Mouse (Mus musculus): Measurements from ENCODE around the gene Ghrl. TPM values are rescaled to one million over a fixed set of nuclear protein-coding genes. Genes with fewer than 3 reads are reported as not detected.
A peak's percentile ranks its signal among the peaks of the same experiment; 100 is the strongest.
"Not testable (repeated sequence)": the region's sequence is repeated elsewhere in the genome, so short reads cannot be mapped to it uniquely, and the experiment has no call there.

Gene Ghrl
- not detected for total RNA-seq (2021)
- long read RNA-seq, experiment 1, partial matches to known transcripts = 0 of 1 reads
- long read RNA-seq, experiment 1, other reads (novel, unspliced or antisense) = 1 of 1 reads
- long read RNA-seq, experiment 2 = 0 reads

GRCm38 (mm10) chr6:113719878-113720277, at the start of gene Ghrl:
Gene Ghrl, minus strand, starts transcription at chr6:113719880.
- no peak for DNase-seq

- no peak for DNase-seq
These were observed 49.1 kb upstream of the Ghrl start for GRCm38 (mm10) chr6:113768804-113769203.

GRCm38 (mm10) chr6:113761644-113762043, 42.0 kb upstream of the Ghrl start:
- peak; percentile 62 for DNase-seq

- DNase-seq = no peak
These were observed 29.5 kb upstream of the Ghrl start for GRCm38 (mm10) chr6:113749119-113749685.

- DNase-seq = no peak
These were observed 28.7 kb upstream of the Ghrl start for GRCm38 (mm10) chr6:113748351-113748750.

GRCm38 (mm10) chr6:113747284-113747683, 27.6 kb upstream of the Ghrl start:
- no peak for DNase-seq

- no peak for DNase-seq
These were observed 25.4 kb upstream of the Ghrl start for GRCm38 (mm10) chr6:113745117-113745516.

GRCm38 (mm10) chr6:113743111-113743510, 23.4 kb upstream of the Ghrl start:
- no peak for DNase-seq

GRCm38 (mm10) chr6:113742321-113742720, 22.6 kb upstream of the Ghrl start:
- DNase-seq = no peak

- no peak for DNase-seq
These were observed 21.7 kb upstream of the Ghrl start for GRCm38 (mm10) chr6:113741425-113741824.

GRCm38 (mm10) chr6:113740236-113741217, 20.8 kb upstream of the Ghrl start, which contains the start of gene Sec13:
Gene Sec13, minus strand, starts transcription at chr6:113740743.
- peak; percentile 91 for DNase-seq

- no peak for DNase-seq
These were observed 17.8 kb upstream of the Ghrl start for GRCm38 (mm10) chr6:113737318-113738046.

- DNase-seq = no peak
These were observed 11.6 kb upstream of the Ghrl start for GRCm38 (mm10) chr6:113731296-113731695.

- no peak for DNase-seq
These were observed 8.5 kb upstream of the Ghrl start for GRCm38 (mm10) chr6:113728181-113728580.

- no peak for DNase-seq
These were observed 1.4 kb upstream of the Ghrl start for GRCm38 (mm10) chr6:113721061-113721460.

- peak; percentile 36 for DNase-seq
These were observed 2.1 kb downstream of the Ghrl start for GRCm38 (mm10) chr6:113717541-113717940.

- DNase-seq = no peak
These were observed 4.9 kb downstream of the Ghrl start for GRCm38 (mm10) chr6:113714797-113715196.

GRCm38 (mm10) chr6:113714276-113714675, 5.4 kb downstream of the Ghrl start:
- DNase-seq = no peak

- DNase-seq = not testable (repeated sequence)
These were observed 6.3 kb downstream of the Ghrl start for GRCm38 (mm10) chr6:113713389-113713788.

GRCm38 (mm10) chr6:113712718-113713117, 7.0 kb downstream of the Ghrl start:
- no peak for DNase-seq

- DNase-seq = peak; percentile 63
These were observed 22.2 kb downstream of the Ghrl start for GRCm38 (mm10) chr6:113697222-113698205.
